In genomic region chr2:127128926-127129325, GRCm38 (mm10) we compare ENCODE assay signal across 29 mouse cellular contexts. TPM values are rescaled to one million over a fixed set of nuclear protein-coding genes. Genes with fewer than 3 reads are reported as not detected.
DNase-seq lines count a peak whose midpoint lies in the region; ATAC-seq and TF ChIP-seq lines count a peak whose summit lies in the region.
"Had no signal": no experiment of that assay in that cellular context is flagged by ENCODE, and none has a peak within 500 bp of the region (broad histone marks: within the 10 kb centered on the region; RNA-seq: fewer than 3 reads in every experiment).

No protein-coding gene starts in this region.

- H3K9me3 ChIP-seq in hindbrain, postnatal 0 days (ENCODE audit: low read length) = no peaks in the 10 kb centered on the region
- H3K9me3 ChIP-seq in hindbrain, embryonic 16.5 days (ENCODE audit: control insufficient read depth, low read length) = no peaks in the 10 kb centered on the region
- H3K9me3 ChIP-seq in liver, embryonic 13.5 days (replicated peaks) = no peaks in the 10 kb centered on the region
- H3K9me3 ChIP-seq: embryonic facial prominence, embryonic 10.5 days; embryonic facial prominence, embryonic 13.5 days; forebrain, embryonic 12.5 days; forebrain, embryonic 15.5 days; G1E; hindbrain, embryonic 12.5 days; hindbrain, embryonic 15.5 days had no signal

- TF ChIP-seq CTCF in hindbrain, postnatal 0 days (IDR thresholded peaks at IDR 0.05; ENCODE audit: low read depth) = no peak

- 77% methylated on average over 5 of the region's 5 CpGs for WGBS in hindbrain, postnatal 0 days
- WGBS in hindbrain, embryonic 16.5 days = 82% methylated on average over 5 of the region's 5 CpGs
- 61% methylated on average over 5 of the region's 5 CpGs for WGBS in liver, embryonic 13.5 days (ENCODE audit: insufficient replicate concordance)

- peaks cover 8% of the 10 kb centered on the region for H3K36me3 ChIP-seq in hindbrain, postnatal 0 days (ENCODE audit: insufficient read depth, low read length)
- H3K36me3 ChIP-seq in hindbrain, embryonic 16.5 days (ENCODE audit: control insufficient read depth, insufficient read depth, low read length) = no peaks in the 10 kb centered on the region
- H3K36me3 ChIP-seq in liver, embryonic 13.5 days = peaks cover 46% of the 10 kb centered on the region

- DNase-seq in hindbrain, postnatal 0 days (ENCODE audit: low spot score) = peak; percentile 4
- no peak for DNase-seq in liver, embryonic 13.5 days
- no peak for DNase-seq in liver
- DNase-seq in 416B (ENCODE audit: low read depth) = peak; percentile 83
- DNase-seq in adipocyte (ENCODE audit: low spot score) = peak; percentile 16
- DNase-seq in frontal cortex, postnatal 10 days (ENCODE audit: low spot score in 2 of 2) = no peak
- no peak for DNase-seq in layer of hippocampus, postnatal 10 days (ENCODE audit: low spot score in 2 of 2)
- DNase-seq: adrenal gland, adult 8-10 months; adrenal gland, postnatal 25 days; cerebellum, adult 11-12 months; cerebellum, adult 8-10 months; cerebellum, postnatal 10 days; cerebellum, postnatal 36 days; embryo, embryonic 11 days; gastrocnemius, postnatal 25 days; heart, adult 2 months had no signal

- no peak overlapping the region for H3K9ac ChIP-seq in hindbrain, postnatal 0 days (replicated peaks; ENCODE audit: low read length)
- H3K9ac ChIP-seq in hindbrain, embryonic 16.5 days (ENCODE audit: low read depth, low read length) = no peak overlapping the region
- H3K9ac ChIP-seq in liver, embryonic 13.5 days = no peak overlapping the region
- H3K9ac ChIP-seq: embryonic facial prominence, embryonic 13.5 days; forebrain, embryonic 12.5 days; forebrain, embryonic 15.5 days; hindbrain, embryonic 12.5 days; hindbrain, embryonic 15.5 days had no signal

- no peak for ATAC-seq in hindbrain, postnatal 0 days
- no peak for ATAC-seq in hindbrain, embryonic 16.5 days
- no peak for ATAC-seq in liver, embryonic 13.5 days (ENCODE audit: low read depth)
- ATAC-seq: forebrain, embryonic 15.5 days; inflammation-experienced regulatory T-cells, adult 6 months; intestine, embryonic 16.5 days had no signal

- H3K4me2 ChIP-seq in hindbrain, postnatal 0 days (ENCODE audit: low read depth, low read length) = no peak overlapping the region
- H3K4me2 ChIP-seq in hindbrain, embryonic 16.5 days (ENCODE audit: low read length) = no peak overlapping the region
- no peak overlapping the region for H3K4me2 ChIP-seq in liver, embryonic 13.5 days
- H3K4me2 ChIP-seq: embryonic facial prominence, embryonic 13.5 days; forebrain, embryonic 12.5 days; forebrain, embryonic 15.5 days; heart, embryonic 11.5 days; hindbrain, embryonic 12.5 days; hindbrain, embryonic 15.5 days had no signal

- H3K27ac ChIP-seq in hindbrain, postnatal 0 days = no peak overlapping the region
- H3K27ac ChIP-seq in hindbrain, embryonic 16.5 days (ENCODE audit: low read depth, low read length) = no peak overlapping the region
- peak overlapping the region; percentile 11; the same call in 1 of the 2 replicates for H3K27ac ChIP-seq in liver, embryonic 13.5 days
- H3K27ac ChIP-seq: embryonic facial prominence, embryonic 10.5 days; embryonic facial prominence, embryonic 13.5 days; forebrain, embryonic 12.5 days; forebrain, embryonic 15.5 days; heart, adult 2 months; hindbrain, embryonic 12.5 days; hindbrain, embryonic 15.5 days had no signal

- H3K4me3 ChIP-seq in hindbrain, postnatal 0 days (ENCODE audit: low read length) = no peak overlapping the region
- no peak overlapping the region for H3K4me3 ChIP-seq in hindbrain, embryonic 16.5 days (ENCODE audit: low read length)
- no peak overlapping the region for H3K4me3 ChIP-seq in liver, embryonic 13.5 days (replicated peaks)
- H3K4me3 ChIP-seq: embryonic facial prominence, embryonic 10.5 days; embryonic facial prominence, embryonic 13.5 days; erythroblast, embryonic 14.5 days; forebrain, embryonic 12.5 days; forebrain, embryonic 15.5 days; heart, adult 2 months; hindbrain, embryonic 12.5 days; hindbrain, embryonic 15.5 days had no signal

- H3K27me3 ChIP-seq in hindbrain, postnatal 0 days (ENCODE audit: insufficient read depth, low read length) = no peaks in the 10 kb centered on the region
- no peaks in the 10 kb centered on the region for H3K27me3 ChIP-seq in hindbrain, embryonic 16.5 days (replicated peaks; ENCODE audit: control insufficient read depth, insufficient read depth, low read length)
- H3K27me3 ChIP-seq in liver, embryonic 13.5 days = no peaks in the 10 kb centered on the region
- H3K27me3 ChIP-seq: CH12.LX; embryonic facial prominence, embryonic 13.5 days; forebrain, embryonic 12.5 days; forebrain, embryonic 15.5 days; hindbrain, embryonic 12.5 days; hindbrain, embryonic 15.5 days had no signal

- H3K4me1 ChIP-seq in hindbrain, postnatal 0 days (ENCODE audit: insufficient read depth, low read length) = no peaks in the 10 kb centered on the region
- H3K4me1 ChIP-seq in hindbrain, embryonic 16.5 days (ENCODE audit: control insufficient read depth, insufficient read depth, low read depth, low read length) = peaks cover 3% of the 10 kb centered on the region; the same call in 1 of the 2 replicates
- peaks cover 44% of the 10 kb centered on the region for H3K4me1 ChIP-seq in liver, embryonic 13.5 days (replicated peaks)

RNA-seq across cellular contexts. Expression of gene Ncaph, which starts 4.8 kb away (rescaled TPM):
- 13.7 and 15.9 TPM in 2 replicates for total RNA-seq in hindbrain, postnatal 0 days (2014; rRNA removed)
- 13.0 and 15.6 TPM in 2 replicates for polyA plus RNA-seq in hindbrain, postnatal 0 days (2015; fragmentation: Nextera tagmentation; extraction: Ambion mirVana)
- 14.5 and 19.8 TPM in 2 replicates for polyA plus RNA-seq in hindbrain, embryonic 16.5 days (2015; fragmentation: Nextera tagmentation; extraction: Ambion mirVana)
- polyA plus RNA-seq in liver, embryonic 13.5 days (2015; fragmentation: Nextera tagmentation; extraction: Ambion mirVana) = 59.3 and 74.5 TPM in 2 replicates
- 1 to 10 TPM; 7.6 to 7.9 TPM for total RNA-seq in layer of hippocampus, postnatal 10 days (2021)

RNA-seq across cellular contexts. Expression of gene Itpripl1, which starts 14.3 kb away (rescaled TPM):
- total RNA-seq in hindbrain, postnatal 0 days (2014; rRNA removed) = 11.5 and 14.6 TPM in 2 replicates
- 11.0 and 12.4 TPM in 2 replicates for polyA plus RNA-seq in hindbrain, postnatal 0 days (2015; fragmentation: Nextera tagmentation; extraction: Ambion mirVana)
- polyA plus RNA-seq in hindbrain, embryonic 16.5 days (2015; fragmentation: Nextera tagmentation; extraction: Ambion mirVana) = 11.0 and 12.4 TPM in 2 replicates
- polyA plus RNA-seq in liver, embryonic 13.5 days (2015; fragmentation: Nextera tagmentation; extraction: Ambion mirVana) = 31.4 and 31.7 TPM in 2 replicates
- total RNA-seq in layer of hippocampus, postnatal 10 days (2021) = 1 to 10 TPM; 4.1 to 4.5 TPM

RNA-seq across cellular contexts. Expression of gene Blvra, which starts 58.5 kb away (rescaled TPM):
- 6.8 and 9.3 TPM in 2 replicates for total RNA-seq in hindbrain, postnatal 0 days (2014; rRNA removed)
- 26.5 and 33.4 TPM in 2 replicates for polyA plus RNA-seq in hindbrain, postnatal 0 days (2015; fragmentation: Nextera tagmentation; extraction: Ambion mirVana)
- 30.4 and 30.9 TPM in 2 replicates for polyA plus RNA-seq in hindbrain, embryonic 16.5 days (2015; fragmentation: Nextera tagmentation; extraction: Ambion mirVana)
- 71.8 and 72.2 TPM in 2 replicates for polyA plus RNA-seq in liver, embryonic 13.5 days (2015; fragmentation: Nextera tagmentation; extraction: Ambion mirVana)
- total RNA-seq in layer of hippocampus, postnatal 10 days (2021) = 10 to 100 TPM; 16.3 to 17.5 TPM

Comparison
In these comparisons a context has a peak if more than half of its experiments do, and no peak if none do; other contexts are left out.
1. DNase-seq: peak in hindbrain, postnatal 0 days (single experiment), 416B (single experiment) and adipocyte (single experiment); none in liver, embryonic 13.5 days (single experiment), liver (single experiment), frontal cortex, postnatal 10 days (0 of 2) and layer of hippocampus, postnatal 10 days (0 of 2).